Mouse (Mus musculus): ENCODE measurements around the gene 5031439G07Rik. TPM values are rescaled to one million over a fixed set of nuclear protein-coding genes. Genes with fewer than 3 reads are reported as not detected.

The 5031439G07Rik gene
- polyA plus RNA-seq, 1 experiment from 2014 or later = 39.3 TPM

GRCm38 (mm10) chr15:84989098-84989497, 747 bp upstream of the 5031439G07Rik start:
- H3K9ac ChIP-seq = no peak overlapping the region
- H3K4me1 ChIP-seq (replicated peaks) = peaks cover 36% of the 10 kb centered on the region

DNA sequence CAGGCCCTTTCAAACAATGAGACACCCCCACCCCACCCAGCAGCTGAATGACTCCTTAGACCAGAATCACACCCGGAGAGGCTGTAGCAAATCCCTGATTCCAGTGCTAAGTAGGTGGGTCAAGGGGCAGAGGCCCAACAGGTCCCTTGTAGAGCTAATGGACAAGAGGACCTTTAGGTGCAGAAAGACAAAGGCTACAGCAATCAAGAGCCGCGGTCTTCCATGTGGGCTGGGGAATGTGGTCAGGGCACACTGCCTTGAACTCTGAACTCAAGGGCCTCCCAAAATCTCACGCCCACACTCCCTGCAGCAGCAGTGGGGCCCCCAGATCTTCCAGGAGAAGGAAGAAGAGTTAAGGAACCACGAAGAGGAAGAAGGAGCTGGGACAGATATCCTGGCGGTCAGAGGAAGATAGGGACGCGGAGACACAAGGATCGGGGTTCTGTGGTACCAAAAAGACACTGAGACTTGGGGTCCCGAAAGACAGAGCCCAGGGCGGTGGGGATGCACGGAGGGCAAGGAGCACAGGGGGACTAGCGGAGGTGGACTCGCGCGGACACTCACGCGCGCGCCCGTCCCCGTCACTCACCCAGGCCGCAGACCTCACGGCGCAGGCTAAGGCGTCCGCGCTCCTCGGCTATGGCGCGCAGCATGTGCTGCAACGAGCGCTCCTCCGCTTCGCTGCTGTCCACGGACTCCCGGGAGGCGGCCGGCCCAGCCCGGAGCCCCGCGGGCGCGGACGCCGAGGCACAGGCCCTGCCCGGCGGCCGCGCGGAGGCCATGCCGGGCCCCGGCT, 1.1 kb downstream of the 5031439G07Rik start:
- ATAC-seq (ENCODE audit: low FRiP score, low read depth) = peak; percentile 62
- peaks cover 51% of the 10 kb centered on the region for H3K4me1 ChIP-seq (replicated peaks)
- H3K27me3 ChIP-seq = no peaks in the 10 kb centered on the region
- no peaks in the 10 kb centered on the region for H3K9me3 ChIP-seq
- no peaks in the 10 kb centered on the region for H3K36me3 ChIP-seq
- peak overlapping the region; percentile 94 for H3K9ac ChIP-seq
- 0% methylated on average over 42 of the region's 53 CpGs for WGBS
- H3K4me3 ChIP-seq = peak overlapping the region; percentile 93
- peak overlapping the region; percentile 78 for H3K4me2 ChIP-seq
- peak overlapping the region; percentile 78 for H3K27ac ChIP-seq (replicated peaks)

More at GRCm38 (mm10) chr15:84989098-84989497, 747 bp upstream of the 5031439G07Rik start:
- Histone ChIP-seq H3K27ac (replicated peaks) (no peak overlapping the region), H3K36me3 (no peaks in the 10 kb centered on the region), H3K4me2 (no peak overlapping the region), H3K4me3 (no peak overlapping the region), H3K27me3 (no peaks in the 10 kb centered on the region), H3K9me3 (no peaks in the 10 kb centered on the region)
- no peak for ATAC-seq (ENCODE audit: low FRiP score, low read depth)
- 78% methylated on average over 3 of the region's 3 CpGs for WGBS

- H3K27me3 ChIP-seq = no peaks in the 10 kb centered on the region
- ATAC-seq (ENCODE audit: low FRiP score, low read depth) = no peak
- peak overlapping the region; percentile 94 for H3K9ac ChIP-seq
- peak overlapping the region; percentile 78 for H3K4me2 ChIP-seq
- no peaks in the 10 kb centered on the region for H3K36me3 ChIP-seq
- H3K27ac ChIP-seq (replicated peaks) = no peak overlapping the region
- WGBS = 63% methylated on average over 4 of the region's 4 CpGs
- H3K4me1 ChIP-seq (replicated peaks) = peaks cover 54% of the 10 kb centered on the region
- no peaks in the 10 kb centered on the region for H3K9me3 ChIP-seq
- peak overlapping the region; percentile 93 for H3K4me3 ChIP-seq
Observed at GRCm38 (mm10) chr15:84986171-84987019, 2.0 kb downstream of the 5031439G07Rik start.

- H3K4me3 ChIP-seq = peak overlapping the region; percentile 93
- H3K4me1 ChIP-seq (replicated peaks) = peaks cover 54% of the 10 kb centered on the region
- H3K9ac ChIP-seq = no peak overlapping the region
- H3K36me3 ChIP-seq = no peaks in the 10 kb centered on the region
- no peak for ATAC-seq (ENCODE audit: low FRiP score, low read depth)
- H3K27ac ChIP-seq (replicated peaks) = no peak overlapping the region
- 82% methylated on average over 12 of the region's 12 CpGs for WGBS
- no peaks in the 10 kb centered on the region for H3K27me3 ChIP-seq
- H3K4me2 ChIP-seq = peak overlapping the region; percentile 78
- no peaks in the 10 kb centered on the region for H3K9me3 ChIP-seq
Observed at GRCm38 (mm10) chr15:84985516-84986160, 2.7 kb downstream of the 5031439G07Rik start.

DNA sequence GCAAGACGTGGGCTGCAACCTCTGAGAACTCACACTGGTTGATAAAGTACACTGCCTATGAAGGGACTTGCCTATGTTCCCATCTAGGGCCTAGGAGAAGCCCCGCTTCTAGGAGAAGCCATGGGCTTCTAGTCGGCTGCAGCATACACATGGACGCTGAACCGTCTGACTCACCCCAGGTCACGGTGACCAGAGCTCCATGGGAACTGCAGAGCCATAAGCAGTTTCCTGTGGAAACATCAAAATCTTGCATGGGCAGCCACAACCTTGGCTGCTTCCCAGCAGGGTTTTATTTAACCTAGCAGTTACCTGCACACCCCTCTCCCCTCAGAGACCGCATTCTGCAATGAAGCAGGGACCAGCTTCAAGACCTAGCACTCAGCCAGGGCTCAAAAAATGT, 4.6 kb downstream of the 5031439G07Rik start:
- ATAC-seq (ENCODE audit: low FRiP score, low read depth) = no peak
- 82% methylated on average over 7 of the region's 7 CpGs for WGBS
- Histone ChIP-seq H3K27ac (replicated peaks) (no peak overlapping the region), H3K4me3 (no peak overlapping the region), H3K4me2 (no peak overlapping the region), H3K4me1 (replicated peaks) (peaks cover 53% of the 10 kb centered on the region), H3K36me3 (no peaks in the 10 kb centered on the region), H3K9me3 (no peaks in the 10 kb centered on the region), H3K9ac (no peak overlapping the region), H3K27me3 (no peaks in the 10 kb centered on the region)

- no peak for ATAC-seq (ENCODE audit: low FRiP score, low read depth)
- Histone ChIP-seq H3K27me3 (no peaks in the 10 kb centered on the region), H3K9ac (no peak overlapping the region), H3K9me3 (no peaks in the 10 kb centered on the region), H3K27ac (replicated peaks) (no peak overlapping the region), H3K4me2 (no peak overlapping the region), H3K4me1 (replicated peaks) (peaks cover 45% of the 10 kb centered on the region), H3K36me3 (no peaks in the 10 kb centered on the region), H3K4me3 (no peak overlapping the region)
- WGBS = 85% methylated on average over 3 of the region's 3 CpGs
Observed at GRCm38 (mm10) chr15:84982888-84983287, 5.5 kb downstream of the 5031439G07Rik start.

DNA sequence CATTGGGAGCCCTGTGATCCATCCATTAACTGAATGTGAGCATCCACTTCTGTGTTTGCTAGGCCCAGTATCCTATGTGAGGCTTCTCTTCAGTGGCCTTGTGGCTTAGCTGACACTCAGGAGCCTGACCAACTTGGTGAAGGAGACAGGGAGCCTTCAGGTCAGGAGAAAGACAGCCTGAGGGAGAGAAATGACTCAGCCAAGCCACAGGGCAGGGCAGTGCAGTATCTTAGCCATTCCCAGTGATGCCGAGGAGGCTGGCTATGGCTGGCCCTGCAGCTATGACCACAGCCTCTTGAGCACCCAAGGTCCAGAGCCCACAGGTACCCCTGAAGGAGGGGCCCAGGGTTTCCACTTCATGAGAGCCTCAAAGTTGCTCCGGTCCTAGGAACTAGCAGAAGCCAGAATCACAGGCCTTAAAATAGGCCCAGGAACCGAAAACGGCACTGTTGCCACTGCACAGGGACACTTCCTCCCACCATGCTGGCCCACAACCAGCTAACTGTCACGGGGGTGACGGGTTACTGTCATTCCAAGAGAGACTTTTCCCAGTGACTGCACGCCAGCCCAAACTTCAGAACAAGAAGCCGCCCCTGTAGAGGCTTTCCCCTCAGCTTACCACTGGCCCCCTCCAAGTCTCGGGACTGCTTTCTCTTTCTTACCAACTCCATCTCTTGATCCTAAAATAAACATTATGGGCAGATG, 6.6 kb downstream of the 5031439G07Rik start:
- Histone ChIP-seq H3K4me2 (no peak overlapping the region), H3K9me3 (no peaks in the 10 kb centered on the region), H3K36me3 (no peaks in the 10 kb centered on the region), H3K27me3 (no peaks in the 10 kb centered on the region), H3K4me3 (no peak overlapping the region), H3K27ac (replicated peaks) (no peak overlapping the region), H3K9ac (no peak overlapping the region), H3K4me1 (replicated peaks) (peaks cover 48% of the 10 kb centered on the region)
- 87% methylated on average over 9 of the region's 9 CpGs for WGBS
- ATAC-seq (ENCODE audit: low FRiP score, low read depth) = no peak

GRCm38 (mm10) chr15:84975729-84976128, 12.6 kb downstream of the 5031439G07Rik start:
- Histone ChIP-seq H3K27ac (replicated peaks) (no peak overlapping the region), H3K9me3 (no peaks in the 10 kb centered on the region), H3K4me2 (no peak overlapping the region), H3K9ac (no peak overlapping the region), H3K4me3 (no peak overlapping the region), H3K36me3 (no peaks in the 10 kb centered on the region), H3K4me1 (replicated peaks) (peaks cover 46% of the 10 kb centered on the region), H3K27me3 (no peaks in the 10 kb centered on the region)
- ATAC-seq (ENCODE audit: low FRiP score, low read depth) = 0 out of 2 replicates have a peak, but pooled peaks have one; percentile 2
- WGBS = 27% methylated on average over 4 of the region's 4 CpGs

GRCm38 (mm10) chr15:84973544-84973871, 14.8 kb downstream of the 5031439G07Rik start:
- Histone ChIP-seq H3K4me2 (no peak overlapping the region), H3K27ac (replicated peaks) (peak overlapping the region; percentile 45; the same call in 1 of the 2 replicates), H3K4me3 (no peak overlapping the region), H3K4me1 (replicated peaks) (peaks cover 42% of the 10 kb centered on the region), H3K36me3 (peaks cover 4% of the 10 kb centered on the region; the same call in 1 of the 2 replicates), H3K27me3 (no peaks in the 10 kb centered on the region), H3K9me3 (no peaks in the 10 kb centered on the region), H3K9ac (no peak overlapping the region)
- 18% methylated on average over 3 of the region's 3 CpGs for WGBS
- no peak for ATAC-seq (ENCODE audit: low FRiP score, low read depth)

DNA sequence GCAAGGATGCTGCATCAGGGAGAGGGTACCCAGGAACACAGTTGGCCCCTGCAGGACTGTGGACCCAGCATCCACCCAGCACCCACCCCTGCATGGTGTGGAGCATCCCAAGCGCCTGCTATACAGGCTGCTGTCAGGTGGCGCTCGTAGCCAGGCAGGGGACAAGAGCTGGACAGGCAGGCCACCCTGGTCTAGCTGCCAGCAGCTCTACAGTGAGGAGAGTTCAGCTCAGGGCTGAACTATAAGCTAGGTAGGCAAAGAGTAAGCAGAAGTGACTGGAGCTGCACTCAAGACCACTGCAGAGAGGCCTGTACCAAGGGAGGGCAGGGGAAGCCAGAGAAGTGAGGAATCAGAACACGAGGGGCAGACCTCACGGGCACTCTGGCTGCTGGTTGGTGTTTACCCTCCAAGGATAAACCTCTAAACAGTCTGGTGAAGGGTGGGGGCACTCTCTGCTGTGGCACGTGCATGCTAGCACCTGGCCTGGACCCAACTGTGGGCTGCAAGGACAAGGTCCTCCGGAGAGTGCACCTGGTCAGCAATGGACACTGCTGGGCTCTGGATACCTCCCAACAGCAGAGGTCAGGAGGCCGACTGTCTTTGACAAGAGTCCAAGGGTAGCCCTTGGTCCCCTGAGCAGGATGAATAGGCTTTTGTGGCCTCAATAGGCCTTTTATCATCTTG, 15.3 kb downstream of the 5031439G07Rik start:
- WGBS = 33% methylated on average over 8 of the region's 8 CpGs
- Histone ChIP-seq H3K4me2 (no peak overlapping the region), H3K27ac (replicated peaks) (peak overlapping the region; percentile 42; the same call in 1 of the 2 replicates), H3K4me3 (no peak overlapping the region), H3K27me3 (no peaks in the 10 kb centered on the region), H3K9me3 (no peaks in the 10 kb centered on the region), H3K36me3 (peaks cover 4% of the 10 kb centered on the region; the same call in 1 of the 2 replicates), H3K4me1 (replicated peaks) (peaks cover 42% of the 10 kb centered on the region), H3K9ac (no peak overlapping the region)
- ATAC-seq (ENCODE audit: low FRiP score, low read depth) = peak; percentile 57; the same call in 1 of the 2 replicates

- H3K4me3 ChIP-seq = no peak overlapping the region
- no peak overlapping the region for H3K9ac ChIP-seq
- H3K27ac ChIP-seq (replicated peaks) = no peak overlapping the region
- H3K9me3 ChIP-seq = no peaks in the 10 kb centered on the region
- ATAC-seq (ENCODE audit: low FRiP score, low read depth) = no peak
- H3K4me1 ChIP-seq (replicated peaks) = peaks cover 15% of the 10 kb centered on the region
- H3K4me2 ChIP-seq = no peak overlapping the region
- no peaks in the 10 kb centered on the region for H3K27me3 ChIP-seq
- WGBS = 94% methylated on average over 4 of the region's 4 CpGs
- H3K36me3 ChIP-seq = peaks cover 4% of the 10 kb centered on the region; the same call in 1 of the 2 replicates
Observed at GRCm38 (mm10) chr15:84968534-84968933, 19.8 kb downstream of the 5031439G07Rik start.
